Mouse (Mus musculus): Measurements from ENCODE around the gene Prkab2. TPM values are rescaled to one million over a fixed set of nuclear protein-coding genes. Genes with fewer than 3 reads are reported as not detected.

The Prkab2 gene
- total and polyA plus RNA-seq, 3 experiments = 3.3 to 7.0 TPM; not detected in 1

DNA sequence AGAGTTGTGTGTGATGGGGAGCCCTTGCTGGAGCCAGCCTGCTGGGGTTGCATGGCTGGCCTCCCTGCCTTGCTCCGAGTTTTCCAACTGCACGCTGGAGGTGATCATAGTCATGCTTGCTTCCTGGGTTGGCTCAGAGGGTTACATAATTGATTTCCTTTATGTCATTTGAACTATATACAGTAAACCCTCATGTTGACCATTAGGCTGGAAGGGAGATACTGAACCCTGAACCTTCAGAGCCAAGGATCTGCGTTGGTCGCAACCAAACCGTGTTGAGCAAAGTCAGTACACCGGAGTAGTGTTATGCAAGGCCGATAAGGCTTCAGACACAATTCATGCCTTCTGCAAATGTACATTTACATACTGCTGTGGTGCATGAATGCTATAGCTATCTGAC, 30.1 kb upstream of the Prkab2 start:
- Histone ChIP-seq H3K27ac (ENCODE audit: control insufficient read depth, low read depth, low read length) (no peak overlapping the region), H3K4me1 (ENCODE audit: control insufficient read depth in 1 of 2, insufficient read depth in 2 of 2, low read length in 2 of 2) (peaks cover 2 to 12% of the 10 kb centered on the region in 2 experiments; a peak in 3 of 4 replicates), H3K9me3 (replicated peaks; ENCODE audit: insufficient read depth, low read length) (no peaks in the 10 kb centered on the region), H3K79me2 (ENCODE audit: control insufficient read depth, insufficient read depth, low read length, poor library complexity) (no peaks in the 10 kb centered on the region), H3K36me3 (ENCODE audit: control insufficient read depth in 1 of 2, insufficient read depth in 2 of 2, low read length in 2 of 2) (peaks cover 0 to 6% of the 10 kb centered on the region in 2 experiments; a peak in 2 of 4 replicates), H3K4me3 (ENCODE audit: control insufficient read depth in 1 of 2, insufficient read depth in 1 of 2, low read depth in 2 of 2, low read length in 2 of 2) (peak overlapping the region in 1 of 2 experiments; percentile 28; a peak in 2 of 4 replicates), H3K27me3 (ENCODE audit: control insufficient read depth in 1 of 2, insufficient read depth in 2 of 2, low read length in 2 of 2) (peaks cover 10 to 13% of the 10 kb centered on the region in 2 experiments), H3K9ac (ENCODE audit: control insufficient read depth, low read depth, low read length, poor library complexity, severe bottlenecking) (no peak overlapping the region)
- DNase-seq (ENCODE audit: low read depth, low spot score) = no peak
- no peak for TF ChIP-seq SMC3 (IDR thresholded peaks at IDR 0.05; ENCODE audit: low read depth, low read length)
- TF ChIP-seq NELFE (IDR thresholded peaks at IDR 0.05; ENCODE audit: low read depth, low read length) = no peak
- TF ChIP-seq ELF1 (IDR thresholded peaks at IDR 0.05; ENCODE audit: low read depth, low read length) = no peak
- TF ChIP-seq CTCF (IDR thresholded peaks at IDR 0.05 in 2 of 3, conservative IDR thresholded peaks at IDR 0.05 in 1 of 3; ENCODE audit: control insufficient read depth in 1 of 3, insufficient read depth in 1 of 3, low read depth in 2 of 3, low read length in 3 of 3, poor library complexity in 1 of 3, severe bottlenecking in 1 of 3) = no peak
- TF ChIP-seq USF1 (IDR thresholded peaks at IDR 0.05; ENCODE audit: low read depth, low read length) = no peak
- TF ChIP-seq EP300 (IDR thresholded peaks at IDR 0.05; ENCODE audit: low read depth in 1 of 2, low read length in 2 of 2) = no peak
- TF ChIP-seq ETS1 (IDR thresholded peaks at IDR 0.05; ENCODE audit: low read depth, low read length) = no peak
- TF ChIP-seq USF2 (IDR thresholded peaks at IDR 0.05; ENCODE audit: borderline replicate concordance in 1 of 2, insufficient read depth in 1 of 2, low read depth in 1 of 2, low read length in 2 of 2) = no peak

DNA sequence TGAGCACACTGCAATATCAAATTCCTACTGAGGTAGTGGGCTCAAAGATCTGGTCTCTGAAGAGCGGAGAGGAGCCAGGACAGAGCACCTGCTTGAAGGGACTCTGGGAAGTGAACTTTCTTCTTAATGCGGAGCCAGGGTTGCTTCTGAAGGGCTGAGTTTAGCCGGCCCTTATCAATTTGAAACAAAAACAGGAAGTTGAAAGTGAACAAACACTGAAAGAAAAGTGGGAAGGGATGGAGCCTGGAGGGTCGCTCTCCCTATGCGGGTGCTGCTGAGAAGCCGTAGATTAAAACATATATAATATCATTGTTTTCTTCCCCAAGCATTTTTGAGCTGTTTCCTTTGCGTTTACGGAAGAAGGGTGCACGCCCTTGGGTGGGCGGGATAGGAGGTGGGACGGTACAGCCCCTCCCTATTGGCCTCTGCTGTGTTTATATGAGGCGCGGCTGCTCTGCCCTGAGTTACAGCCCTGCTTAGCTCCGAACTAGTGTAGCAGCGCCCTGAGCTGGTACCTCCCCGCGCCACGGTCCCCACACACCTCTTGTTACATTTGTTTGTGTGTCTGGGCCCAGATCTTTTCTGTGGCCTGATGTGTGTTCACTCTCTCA, 29.5 kb upstream of the Prkab2 start, which contains the start of gene Fmo5:
TSS of gene Fmo5 (plus strand) at position 414 of the 611 bp plus-strand sequence.
- peak; percentile 95 for DNase-seq (ENCODE audit: low read depth, low spot score)
- TF ChIP-seq SMC3 (IDR thresholded peaks at IDR 0.05; ENCODE audit: low read depth, low read length) = no peak
- TF ChIP-seq NRF1 (IDR thresholded peaks at IDR 0.05; ENCODE audit: insufficient read depth, low read depth, low read length, poor library complexity, severe bottlenecking) = no peak
- TF ChIP-seq MYB (IDR thresholded peaks at IDR 0.05; ENCODE audit: low read depth, low read length) = no peak
- TF ChIP-seq ZMIZ1 (IDR thresholded peaks at IDR 0.05; ENCODE audit: low read depth, low read length) = peak; percentile 76
- no peak for TF ChIP-seq ZKSCAN1 (IDR thresholded peaks at IDR 0.05; ENCODE audit: low read depth, low read length)
- no peak for TF ChIP-seq E2F4 (IDR thresholded peaks at IDR 0.05; ENCODE audit: borderline replicate concordance, low read depth, low read length)
- no peak; the same call in 1 of the 2 replicates for TF ChIP-seq POLR2AphosphoS5 (IDR thresholded peaks at IDR 0.05; ENCODE audit: borderline replicate concordance, low read depth, low read length)
- TF ChIP-seq USF2 (IDR thresholded peaks at IDR 0.05; ENCODE audit: borderline replicate concordance in 1 of 2, insufficient read depth in 1 of 2, low read depth in 1 of 2, low read length in 2 of 2) = no peak
- peak; percentile 43 to 68; a peak in 3 of 4 replicates for TF ChIP-seq EP300 (IDR thresholded peaks at IDR 0.05; ENCODE audit: low read depth in 1 of 2, low read length in 2 of 2)
- TF ChIP-seq POLR2AphosphoS2 (IDR thresholded peaks at IDR 0.05; ENCODE audit: low read length) = no peak
- TF ChIP-seq MEF2A (IDR thresholded peaks at IDR 0.05; ENCODE audit: extremely low read depth, insufficient replicate concordance, low read depth, low read length, poor library complexity, severe bottlenecking) = no peak
- peak; percentile 52; the same call in 1 of the 2 replicates for TF ChIP-seq RCOR1 (IDR thresholded peaks at IDR 0.05; ENCODE audit: low read depth, low read length)
- TF ChIP-seq NELFE (IDR thresholded peaks at IDR 0.05; ENCODE audit: low read depth, low read length) = peak; percentile 46
- TF ChIP-seq UBTF (IDR thresholded peaks at IDR 0.05; ENCODE audit: borderline replicate concordance, insufficient read depth, low read depth, low read length) = no peak
- peak; percentile 82 for TF ChIP-seq TBP (IDR thresholded peaks at IDR 0.05; ENCODE audit: low read depth, low read length)
- no peak for TF ChIP-seq CHD2 (IDR thresholded peaks at IDR 0.05; ENCODE audit: low read length)
- 0 out of 2 replicates have a peak, but pooled peaks have one; percentile 18 for TF ChIP-seq BHLHE40 (IDR thresholded peaks at IDR 0.05; ENCODE audit: borderline replicate concordance, low read depth, low read length)
- TF ChIP-seq TCF12 (IDR thresholded peaks at IDR 0.05; ENCODE audit: low read depth, low read length) = peak; percentile 48; the same call in 1 of the 2 replicates
- no peak for TF ChIP-seq KAT2A (conservative IDR thresholded peaks at IDR 0.05; ENCODE audit: low read depth, low read length)
- TF ChIP-seq HCFC1 (IDR thresholded peaks at IDR 0.05; ENCODE audit: low read depth, low read length) = peak; percentile 71; the same call in 1 of the 2 replicates
- no peak; the same call in 1 of the 2 replicates for TF ChIP-seq RAD21 (IDR thresholded peaks at IDR 0.05; ENCODE audit: low read depth, low read length)
- peak; percentile 45; the same call in 1 of the 2 replicates for TF ChIP-seq MYC (IDR thresholded peaks at IDR 0.05; ENCODE audit: low read depth, low read length)
- TF ChIP-seq GATA1 (IDR thresholded peaks at IDR 0.05; ENCODE audit: low read depth, low read length) = peak; percentile 67
- peak; percentile 90 for TF ChIP-seq ELF1 (IDR thresholded peaks at IDR 0.05; ENCODE audit: low read depth, low read length)
- TF ChIP-seq MAX (IDR thresholded peaks at IDR 0.05; ENCODE audit: low read length) = peak; percentile 82

More for the DNA sequence above, 29.5 kb upstream of the Prkab2 start, which contains the start of gene Fmo5:
- Histone ChIP-seq H3K9me3 (replicated peaks; ENCODE audit: insufficient read depth, low read length) (no peaks in the 10 kb centered on the region), H3K36me3 (ENCODE audit: control insufficient read depth in 1 of 2, insufficient read depth in 2 of 2, low read length in 2 of 2) (peaks cover 0 to 6% of the 10 kb centered on the region in 2 experiments; a peak in 2 of 4 replicates), H3K9ac (ENCODE audit: control insufficient read depth, low read depth, low read length, poor library complexity, severe bottlenecking) (peak within 1 kb of the TSS; percentile 48), H3K27ac (ENCODE audit: control insufficient read depth, low read depth, low read length) (peak within 1 kb of the TSS; percentile 45), H3K79me2 (ENCODE audit: control insufficient read depth, insufficient read depth, low read length, poor library complexity) (no peaks in the 10 kb centered on the region), H3K27me3 (ENCODE audit: control insufficient read depth in 1 of 2, insufficient read depth in 2 of 2, low read length in 2 of 2) (peaks cover 11% of the 10 kb centered on the region in 2 experiments), H3K4me1 (ENCODE audit: control insufficient read depth in 1 of 2, insufficient read depth in 2 of 2, low read length in 2 of 2) (peaks cover 2 to 12% of the 10 kb centered on the region in 2 experiments; a peak in 3 of 4 replicates), H3K4me3 (ENCODE audit: control insufficient read depth in 1 of 2, insufficient read depth in 1 of 2, low read depth in 2 of 2, low read length in 2 of 2) (peak within 1 kb of the TSS; percentile 65 to 82)

Measured in MEL (cell line).